Mouse (Mus musculus) forebrain, postnatal 0 days (tissue): ENCODE results near the gene Pradc1. TPM values are rescaled to one million over a fixed set of nuclear protein-coding genes. Genes with fewer than 3 reads are reported as not detected.
A peak's percentile ranks its signal among the peaks of the same experiment; 100 is the strongest.

Source experiments
- ATAC-seq: fragments of 200-750 bp; cut with Nextera tagmentation; 2 replicates; pipeline ENCODE4 v1.8.0; 2017; ENCODE audit warnings: mild to moderate bottlenecking, moderate library complexity
- DNase-seq: peaks from one replicate; pipeline ENCODE4 v3.0.0-alpha.2; 2015
- H3K27ac ChIP-seq: fragments of 300-500 bp; sonication (generic); 2 replicates; pipeline ENCODE4 v1.5.1; 2014; ENCODE audit warnings: low read depth, mild to moderate bottlenecking, antibody characterized with exemption, low read length, moderate library complexity, mixed read lengths
- H3K27me3 ChIP-seq: fragments of 300-500 bp; sonication (generic); 2 replicates; pipeline ENCODE4 v1.6.1; 2014; ENCODE audit warnings: mild to moderate bottlenecking, low read length, mixed read lengths; ENCODE audit not compliant: insufficient read depth
- H3K36me3 ChIP-seq: fragments of 300-500 bp; sonication (generic); 2 replicates; pipeline ENCODE4 v1.6.1; 2014; ENCODE audit warnings: mild to moderate bottlenecking, moderate library complexity; ENCODE audit not compliant: insufficient read depth
- H3K4me1 ChIP-seq: fragments of 300-500 bp; sonication (generic); 2 replicates; pipeline ENCODE4 v1.6.1; 2014; ENCODE audit warnings: antibody characterized with exemption; ENCODE audit not compliant: insufficient read depth
- H3K4me2 ChIP-seq: fragments of 300-500 bp; sonication (generic); 2 replicates; pipeline ENCODE4 v1.6.1; 2014; ENCODE audit warnings: low read depth, mild to moderate bottlenecking, moderate library complexity
- H3K4me3 ChIP-seq: fragments of 300-500 bp; sonication (generic); 2 replicates; pipeline ENCODE4 v1.5.1; 2014; ENCODE audit warnings: low read depth, low read length, mixed read lengths
- H3K9ac ChIP-seq: fragments of 300-500 bp; sonication (generic); 2 replicates; pipeline ENCODE4 v1.6.1; 2014; ENCODE audit warnings: mild to moderate bottlenecking
- H3K9me3 ChIP-seq: fragments of 300-500 bp; sonication (generic); 2 replicates; pipeline ENCODE4 v1.6.1; 2016; ENCODE audit warnings: low read length
- CTCF ChIP-seq: sonication (generic); IDR thresholded peaks from 2 replicates; pipeline ENCODE4 v1.5.1; 2016; ENCODE audit warnings: antibody characterized with exemption, control low read depth, low read depth
- WGBS: fragments of 180-500 bp; shearing (Covaris S2); extraction: QIAGEN DNeasy Blood & Tissue Kit; methylation state at CpG from one replicate; pipeline ENCODE4 v1.1.7; 2014; 5-methylcytosine and 5-hydroxymethylcytosine counted together
- polyA plus RNA-seq: library from polyadenylated mRNA; unstranded; fragments of >200 nt; fragmentation: Nextera tagmentation; extraction: Ambion mirVana; gene quantifications from 2 replicates; pipeline ENCODE4 v1.2.1, GENCODE M21; 2015
- total RNA-seq: library from RNA; depleted of rRNA; stranded (reverse); fragments of >200 nt; gene quantifications from 2 replicates; pipeline ENCODE4 v1.2.3, GENCODE M21; 2014; rRNA removed

Gene Pradc1
- total and polyA plus RNA-seq, 2 experiments from 2014 or later = 7.1 to 31.3 TPM

- ATAC-seq (peak; percentile 84), DNase-seq (peak; percentile 51)
- Histone ChIP-seq H3K27ac (no peak overlapping the region), H3K9ac (no peak overlapping the region), H3K4me2 (no peak overlapping the region), H3K27me3 (no peaks in the 10 kb centered on the region), H3K9me3 (no peaks in the 10 kb centered on the region), H3K4me3 (no peak overlapping the region), H3K36me3 (no peaks in the 10 kb centered on the region), H3K4me1 (no peaks in the 10 kb centered on the region)
- TF ChIP-seq CTCF = no peak
- WGBS = 16% methylated on average over 5 of the region's 5 CpGs
Measured at GRCm38 (mm10) chr6:85399715-85400114, 52.1 kb downstream of the Pradc1 start.

- 33% methylated on average over 1 of the region's 1 CpGs for WGBS
- Histone ChIP-seq H3K27ac (no peak overlapping the region), H3K9ac (no peak overlapping the region)
Measured at GRCm38 (mm10) chr6:85397165-85397564, 54.6 kb downstream of the Pradc1 start.

More at GRCm38 (mm10) chr6:85397165-85397564, 54.6 kb downstream of the Pradc1 start:
- Histone ChIP-seq H3K36me3 (no peaks in the 10 kb centered on the region), H3K4me3 (no peak overlapping the region), H3K27me3 (no peaks in the 10 kb centered on the region), H3K9me3 (no peaks in the 10 kb centered on the region), H3K4me2 (no peak overlapping the region), H3K4me1 (no peaks in the 10 kb centered on the region)
- ATAC-seq (no peak), DNase-seq (no peak)
- peak; percentile 55 for TF ChIP-seq CTCF

Other genes with a start within 250 kb of the Pradc1 start
- gene Sfxn5, start 118.5 kb downstream of the Pradc1 start, total RNA-seq = 49.9 and 55.6 TPM in 2 replicates
- gene Sfxn5, start 118.5 kb downstream of the Pradc1 start, polyA plus RNA-seq = 39.1 and 49.1 TPM in 2 replicates
- gene Rab11fip5, start 77.3 kb downstream of the Pradc1 start, total RNA-seq = 31.8 and 41.2 TPM in 2 replicates
- gene Rab11fip5, start 77.3 kb downstream of the Pradc1 start, polyA plus RNA-seq = 17.2 and 19.8 TPM in 2 replicates
- gene Noto, start 28.1 kb downstream of the Pradc1 start, total RNA-seq = not detected in 2 replicates
- not detected in 2 replicates for gene Noto, start 28.1 kb downstream of the Pradc1 start, polyA plus RNA-seq
- gene Smyd5, start 20.0 kb downstream of the Pradc1 start, total RNA-seq = 63.2 and 65.8 TPM in 2 replicates
- gene Smyd5, start 20.0 kb downstream of the Pradc1 start, polyA plus RNA-seq = 49.3 and 61.7 TPM in 2 replicates
- 273 and 320 TPM in 2 replicates for gene Cct7, start 456 bp downstream of the Pradc1 start, total RNA-seq
- gene Cct7, start 456 bp downstream of the Pradc1 start, polyA plus RNA-seq = 552 and 579 TPM in 2 replicates
- gene Fbxo41, start 51.0 kb upstream of the Pradc1 start, total RNA-seq = 42.5 and 46.7 TPM in 2 replicates
- 8.4 and 11.9 TPM in 2 replicates for gene Fbxo41, start 51.0 kb upstream of the Pradc1 start, polyA plus RNA-seq
- gene Egr4, start 61.6 kb upstream of the Pradc1 start, total RNA-seq = 1.3 and 1.7 TPM in 2 replicates
- gene Egr4, start 61.6 kb upstream of the Pradc1 start, polyA plus RNA-seq = 1.9 and 2.0 TPM in 2 replicates
- gene Alms1, start 135.6 kb upstream of the Pradc1 start, total RNA-seq = 13.7 and 14.7 TPM in 2 replicates
- gene Alms1, start 135.6 kb upstream of the Pradc1 start, polyA plus RNA-seq = 0.97 and 1.9 TPM in 2 replicates